Mouse (Mus musculus): ENCODE measurements at regions not wholly inside any gene's neighbourhood (a gene's known extent, or its start where the extent isn't known, plus 50 kb on each side); places are given as distances from the start of the nearest gene placed in this dataset.

DNA sequence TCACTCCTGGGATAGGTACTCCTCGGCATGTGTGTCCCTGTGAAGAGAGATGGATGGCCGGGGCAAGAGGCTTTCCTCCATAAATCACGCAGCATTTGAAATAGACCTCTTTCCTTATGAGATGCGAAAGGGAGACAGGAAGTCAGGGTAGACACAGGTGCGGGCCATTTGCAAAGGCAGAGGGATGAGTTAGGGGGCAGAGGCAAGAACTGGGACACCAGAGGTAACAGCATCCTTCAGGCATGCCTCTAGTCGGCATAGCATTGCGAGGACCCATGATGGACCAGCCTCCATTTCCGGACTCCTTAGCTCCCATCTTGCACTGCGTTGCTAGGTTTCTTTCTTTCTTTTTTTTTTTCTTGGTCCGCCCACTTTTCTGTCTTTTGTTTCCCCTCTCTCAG lies 532.6 kb upstream of the Tbx3 start:
- TF ChIP-seq MAX (IDR thresholded peaks at IDR 0.05): no peak
- no peak for TF ChIP-seq CTCF (IDR thresholded peaks at IDR 0.05; ENCODE audit: control insufficient read depth, insufficient read depth, insufficient read length)
- TF ChIP-seq MYOD1 (IDR thresholded peaks at IDR 0.05; ENCODE audit: control insufficient read depth, insufficient read length, low read depth): no peak
